Mouse (Mus musculus) thymus, adult 2 months (tissue): Measurements from ENCODE around the gene Car11. TPM values are rescaled to one million over a fixed set of nuclear protein-coding genes. Genes with fewer than 3 reads are reported as not detected.

Source experiments
- DNase-seq: peaks from one replicate; pipeline ENCODE4 v3.0.0; 2021
- H3K27ac ChIP-seq: fragments of 200-500 bp; 2 replicates; pipeline ENCODE4 v1.5.1; 2012; ENCODE audit warnings: low read length, control low read depth; ENCODE audit not compliant: control insufficient read depth, insufficient read depth
- H3K27me3 ChIP-seq: fragments of 200-500 bp; 2 replicates; pipeline ENCODE4 v1.6.1; 2012; ENCODE audit warnings: mild to moderate bottlenecking, low read length, moderate library complexity, mixed read lengths; ENCODE audit not compliant: control insufficient read depth, insufficient read depth
- H3K36me3 ChIP-seq: fragments of 200-500 bp; 2 replicates; pipeline ENCODE4 v1.6.1; 2012; ENCODE audit warnings: mild to moderate bottlenecking, low read length, moderate library complexity; ENCODE audit not compliant: control insufficient read depth, insufficient read depth
- H3K4me1 ChIP-seq: fragments of 200-500 bp; replicated peaks from 2 replicates; pipeline ENCODE4 v1.6.1; 2012; ENCODE audit warnings: low read length; ENCODE audit not compliant: control insufficient read depth, insufficient read depth
- H3K4me3 ChIP-seq: fragments of 200-500 bp; 2 replicates; pipeline ENCODE4 v1.5.1; 2012; ENCODE audit warnings: mild to moderate bottlenecking, low read length, control low read depth, moderate library complexity; ENCODE audit not compliant: control insufficient read depth, insufficient read depth
- CTCF ChIP-seq: fragments of 200-500 bp; IDR thresholded peaks from 2 replicates; pipeline ENCODE4 v1.5.1; 2012; ENCODE audit warnings: mild to moderate bottlenecking, control low read depth, low read length, moderate library complexity, borderline replicate concordance; ENCODE audit not compliant: control insufficient read depth, poor library complexity, insufficient read depth; ENCODE audit errors: extremely low read depth
- POLR2A ChIP-seq: fragments of 200-500 bp; IDR thresholded peaks from 2 replicates; pipeline ENCODE4 v1.6.1; 2012; ENCODE audit warnings: mild to moderate bottlenecking, low read length, control low read depth, moderate library complexity; ENCODE audit not compliant: control insufficient read depth, poor library complexity, insufficient read depth; ENCODE audit errors: extremely low read depth
- WGBS: fragments of 180-500 bp; shearing (Covaris S2); methylation state at CpG from one replicate; pipeline ENCODE4 v1.1.7; 2018; 5-methylcytosine and 5-hydroxymethylcytosine counted together
- polyA plus RNA-seq: library from polyadenylated mRNA; depleted of rRNA; stranded (reverse); fragments of >200 nt; gene quantifications from 2 replicates; pipeline ENCODE4 v1.2.3, GENCODE M21; 2012

The Car11 gene
- polyA plus RNA-seq, 1 experiment: 2.7 TPM

DNA sequence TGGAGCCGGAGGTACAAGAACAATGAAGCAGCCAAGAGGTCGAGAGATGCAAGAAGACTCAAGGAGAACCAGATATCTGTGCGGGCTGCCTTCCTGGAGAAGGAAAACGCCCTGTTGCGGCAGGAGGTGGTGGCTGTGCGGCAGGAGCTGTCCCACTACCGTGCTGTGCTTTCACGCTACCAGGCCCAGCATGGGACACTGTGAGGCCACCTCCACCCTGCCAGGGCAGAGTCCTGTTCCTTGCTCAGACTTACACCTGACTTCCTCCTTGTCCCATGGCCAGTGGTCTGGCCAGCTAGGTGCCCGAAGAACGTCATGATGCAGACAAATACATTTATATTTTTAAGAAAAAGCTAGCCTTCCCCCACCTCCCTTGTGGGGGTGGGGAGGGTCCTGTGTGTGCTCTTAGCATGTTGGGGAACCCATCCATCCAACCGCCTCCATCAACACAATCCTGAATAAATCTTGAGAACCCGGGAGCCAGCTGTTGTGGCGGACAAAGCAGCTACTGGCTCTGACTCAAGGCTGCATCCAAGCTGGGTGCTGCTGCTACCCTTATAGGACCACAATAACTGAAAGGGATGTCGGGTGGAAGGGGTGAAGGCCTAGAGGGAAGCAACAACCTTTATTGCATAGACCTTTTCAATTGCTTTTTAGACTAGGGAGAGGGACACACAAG, 10.2 kb downstream of the Car11 start:
- Histone ChIP-seq H3K4me1 (peaks cover 42% of the 10 kb centered on the region), H3K27ac (no peak overlapping the region), H3K4me3 (no peak overlapping the region), H3K27me3 (no peaks in the 10 kb centered on the region), H3K36me3 (peaks cover 8% of the 10 kb centered on the region)
- 93% methylated on average over 14 of the region's 14 CpGs for WGBS
- TF ChIP-seq CTCF: no peak
- DNase-seq: no peak

DNA sequence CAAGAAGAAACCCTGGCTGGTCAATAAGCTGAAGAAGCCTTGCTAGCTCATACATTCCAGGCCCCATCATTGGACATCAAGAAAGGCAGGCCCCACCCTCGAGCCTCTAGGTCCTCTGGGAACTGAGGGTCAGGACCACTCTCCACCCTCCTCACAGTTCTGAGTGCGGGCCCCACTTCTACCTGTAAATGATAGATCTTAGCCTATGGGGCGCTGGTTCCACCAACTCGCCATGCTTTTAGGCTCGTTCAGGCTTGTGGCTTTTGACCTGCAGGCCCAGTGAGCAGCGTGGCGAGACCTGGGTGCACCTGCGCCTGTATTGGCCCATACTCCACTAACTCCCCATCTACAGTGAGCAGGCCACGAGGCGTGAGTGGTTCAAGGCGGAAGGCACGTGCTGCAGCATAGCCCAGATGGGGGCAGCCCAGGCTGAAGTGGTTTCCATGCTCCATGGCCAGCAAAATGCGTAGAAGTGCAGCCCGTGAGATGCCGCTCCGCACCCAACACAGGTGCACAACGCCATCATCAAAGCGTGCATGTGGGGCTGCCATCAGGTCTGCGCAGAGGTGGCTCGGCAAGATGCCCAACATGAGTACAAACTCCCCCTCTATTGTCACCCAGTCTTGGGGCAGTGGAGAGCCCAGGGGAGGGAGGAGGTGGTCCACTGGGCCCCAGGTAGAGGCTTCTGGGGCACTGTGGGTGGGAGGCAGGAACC, 11.0 kb downstream of the Car11 start:
- peaks cover 41% of the 10 kb centered on the region for H3K4me1 ChIP-seq
- no peak for DNase-seq
- no peak overlapping the region for H3K4me3 ChIP-seq
- no peak for TF ChIP-seq POLR2A
- H3K27ac ChIP-seq: no peak overlapping the region
- 94% methylated on average over 20 of the region's 20 CpGs for WGBS
- no peaks in the 10 kb centered on the region for H3K27me3 ChIP-seq
- peaks cover 8% of the 10 kb centered on the region for H3K36me3 ChIP-seq

DNA sequence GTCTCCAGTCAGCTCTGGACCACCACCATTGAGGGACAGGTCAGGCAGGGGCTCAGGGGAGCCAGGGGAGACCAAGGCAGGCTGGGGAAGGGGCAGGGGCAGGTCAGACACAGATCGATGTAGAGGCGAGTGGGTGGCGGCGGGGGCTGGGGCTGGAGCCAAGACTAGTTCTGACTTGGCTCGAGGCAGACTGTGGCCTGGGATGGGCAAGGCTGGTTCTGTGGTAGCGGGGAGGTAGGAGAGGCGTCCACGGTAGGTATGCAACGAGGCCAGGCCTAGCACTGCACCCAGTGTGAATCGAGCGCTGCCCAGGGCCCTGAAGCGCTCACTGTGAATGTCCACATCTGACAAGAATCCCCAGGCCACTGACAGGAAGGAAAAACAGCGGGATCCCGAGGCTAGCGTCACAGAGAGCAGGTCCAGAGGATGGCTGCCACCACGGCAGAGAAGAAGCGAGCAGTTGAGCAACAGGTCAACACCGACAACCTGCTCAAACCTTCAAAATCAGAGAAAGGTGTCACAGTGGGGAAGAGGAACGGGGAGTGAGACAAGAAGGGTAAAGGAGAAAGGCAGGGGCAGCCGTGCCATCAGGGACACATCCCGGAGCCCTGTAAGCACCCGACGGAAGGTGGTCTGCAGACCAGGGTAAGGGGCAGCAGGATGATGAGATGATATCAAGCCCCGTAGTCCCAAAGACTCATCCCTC, 11.8 kb downstream of the Car11 start:
- Histone ChIP-seq H3K36me3 (peaks cover 8% of the 10 kb centered on the region), H3K4me1 (peaks cover 39% of the 10 kb centered on the region), H3K4me3 (no peak overlapping the region), H3K27ac (no peak overlapping the region), H3K27me3 (no peaks in the 10 kb centered on the region)
- TF ChIP-seq POLR2A (no peak), CTCF (no peak)
- DNase-seq: no peak
- 95% methylated on average over 24 of the region's 24 CpGs for WGBS

DNA sequence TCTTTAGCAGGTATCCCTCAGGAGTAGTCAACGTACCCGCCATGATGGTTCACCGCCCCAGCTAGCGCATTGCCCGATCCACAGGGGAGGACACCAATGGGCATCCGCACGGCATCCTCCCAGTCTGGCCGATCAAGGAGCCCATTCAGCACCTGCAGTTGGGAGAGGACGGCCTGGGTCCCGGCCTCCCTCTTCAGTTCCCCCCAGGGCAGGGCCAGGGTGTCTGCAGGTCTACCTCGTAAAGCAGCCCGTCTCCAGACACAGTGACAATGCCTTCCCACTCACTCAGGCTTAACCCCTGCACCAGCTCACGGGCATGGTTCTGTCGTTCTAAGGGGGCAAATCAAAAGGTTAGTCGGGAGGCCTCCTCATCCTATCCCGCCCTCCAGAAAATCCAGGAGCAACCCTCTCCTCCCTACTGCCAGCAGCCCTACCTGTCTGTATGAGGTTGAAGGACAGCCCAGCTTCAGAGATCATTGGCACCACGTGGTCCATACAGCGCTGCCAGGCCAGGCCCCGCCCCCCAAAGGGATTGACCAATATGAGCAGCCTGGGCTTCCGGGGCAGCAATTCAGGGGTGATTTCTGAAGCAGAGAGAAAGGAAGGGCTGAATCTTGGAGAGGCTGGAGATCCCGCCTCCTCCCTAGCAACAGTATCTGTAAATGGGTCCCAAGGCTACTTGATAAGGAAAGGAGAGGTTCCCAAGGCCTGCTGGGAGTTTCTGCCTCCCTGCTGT, 12.5 kb downstream of the Car11 start:
- no peak for DNase-seq
- Histone ChIP-seq H3K4me1 (peaks cover 40% of the 10 kb centered on the region), H3K36me3 (peaks cover 8% of the 10 kb centered on the region), H3K27ac (no peak overlapping the region), H3K4me3 (no peak overlapping the region), H3K27me3 (no peaks in the 10 kb centered on the region)
- WGBS: 95% methylated on average over 21 of the region's 21 CpGs
- TF ChIP-seq CTCF (no peak), POLR2A (no peak)

DNA sequence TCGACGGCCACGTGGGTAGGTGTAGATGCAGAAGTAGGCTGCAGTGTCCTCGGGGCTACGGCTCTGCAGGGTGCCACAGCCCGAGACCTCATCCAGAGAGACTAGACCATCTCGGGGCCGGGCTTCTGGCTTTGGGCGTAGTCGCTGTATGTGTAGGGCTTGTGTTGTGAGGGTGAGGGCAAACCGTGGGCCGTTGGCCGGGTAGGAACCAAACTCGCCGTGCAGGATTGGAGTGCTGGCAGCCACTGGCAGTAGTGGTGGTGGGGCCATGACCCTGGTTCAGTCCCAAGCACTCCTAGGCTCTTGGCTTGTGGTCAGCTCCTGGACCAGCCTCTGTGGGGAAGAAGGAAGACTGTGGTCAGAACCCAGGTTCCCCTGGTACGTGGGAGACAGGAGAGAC, 13.8 kb downstream of the Car11 start:
- no peak for DNase-seq
- Histone ChIP-seq H3K4me3 (no peak overlapping the region), H3K36me3 (peaks cover 8% of the 10 kb centered on the region), H3K27ac (no peak overlapping the region), H3K27me3 (no peaks in the 10 kb centered on the region), H3K4me1 (peaks cover 29% of the 10 kb centered on the region)
- 97% methylated on average over 16 of the region's 16 CpGs for WGBS
- TF ChIP-seq CTCF (no peak), POLR2A (no peak)

DNA sequence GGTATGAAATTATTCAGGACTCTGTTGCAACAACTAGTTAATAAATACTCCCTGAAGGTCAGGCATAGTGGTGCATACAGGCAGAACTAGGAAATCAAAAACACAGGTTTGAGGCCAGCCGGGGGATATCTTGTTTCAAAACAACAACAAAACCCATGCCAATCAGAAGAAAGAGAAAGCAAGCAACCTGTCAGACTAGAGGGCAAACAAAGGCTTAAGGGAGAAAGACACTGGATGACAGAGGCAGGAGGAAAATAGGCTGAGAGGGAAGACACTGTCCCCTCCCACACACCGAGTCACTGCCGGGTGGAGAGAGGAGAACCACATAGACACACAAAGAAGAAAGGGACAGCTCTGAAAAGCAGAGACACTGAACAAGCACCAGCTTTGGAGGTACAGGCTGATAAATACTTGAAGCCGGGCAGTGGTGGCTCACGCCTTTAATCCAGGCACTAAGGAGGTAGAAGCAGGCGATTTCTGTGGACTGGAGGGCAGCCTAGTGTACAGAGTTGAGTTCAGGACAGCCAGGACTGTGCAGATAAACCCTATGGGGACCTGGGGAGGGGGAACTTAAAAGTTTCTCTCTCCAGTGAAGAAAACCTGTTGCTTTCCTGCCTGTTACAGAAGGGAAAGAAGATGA, 14.4 kb downstream of the Car11 start:
- peaks cover 27% of the 10 kb centered on the region for H3K4me1 ChIP-seq
- H3K36me3 ChIP-seq: peaks cover 8% of the 10 kb centered on the region
- TF ChIP-seq POLR2A: no peak
- no peak for TF ChIP-seq CTCF
- WGBS: 92% methylated on average over 6 of the region's 6 CpGs
- no peak for DNase-seq
- H3K4me3 ChIP-seq: peak overlapping the region; percentile 81; the same call in 1 of the 2 replicates
- no peak overlapping the region for H3K27ac ChIP-seq
- H3K27me3 ChIP-seq: no peaks in the 10 kb centered on the region
